Mouse (Mus musculus): ENCODE data around the gene Tti1.

Tti1 gene

DNA sequence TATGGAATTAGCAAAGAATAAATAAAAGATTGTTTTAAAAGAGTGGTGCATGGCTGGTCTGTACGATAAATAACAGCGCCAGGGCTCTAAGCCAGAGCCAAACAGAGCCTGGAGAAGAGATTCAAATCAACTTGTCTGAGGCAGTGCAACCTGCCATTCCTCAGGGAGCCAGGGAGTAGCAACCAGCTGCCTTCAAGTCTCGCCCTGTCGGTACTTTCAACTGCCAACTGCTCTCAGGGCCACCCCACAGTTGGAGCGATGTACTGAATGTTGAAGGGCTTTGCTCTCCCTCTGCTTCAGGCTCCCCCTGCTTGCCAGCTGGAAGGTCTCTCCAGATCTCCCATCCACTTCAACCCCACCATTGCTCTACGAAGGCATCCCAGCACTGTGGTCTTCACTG lies 58.1 kb downstream of the Tti1 start:
- no peak for DNase-seq

DNA sequence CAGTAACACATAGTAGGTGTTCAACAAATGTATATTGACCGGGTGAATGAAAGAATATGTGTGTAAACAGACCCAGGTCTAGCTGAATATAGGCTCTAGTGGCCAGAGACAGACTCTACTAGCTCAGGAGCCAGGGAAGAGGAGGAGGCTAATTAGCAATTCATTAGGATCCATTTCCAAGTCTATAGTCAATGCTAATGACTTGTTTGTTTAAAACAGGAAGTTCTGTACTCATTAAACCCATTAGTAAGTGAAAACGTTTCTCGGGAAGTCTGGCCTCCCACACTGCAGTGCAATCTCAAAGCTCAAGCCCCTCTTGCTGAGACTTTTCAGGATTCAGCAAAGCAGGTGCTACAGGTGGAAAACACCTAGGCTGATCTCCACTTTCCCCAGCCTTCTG lies 60.4 kb downstream of the Tti1 start:
- no peak for DNase-seq

DNA sequence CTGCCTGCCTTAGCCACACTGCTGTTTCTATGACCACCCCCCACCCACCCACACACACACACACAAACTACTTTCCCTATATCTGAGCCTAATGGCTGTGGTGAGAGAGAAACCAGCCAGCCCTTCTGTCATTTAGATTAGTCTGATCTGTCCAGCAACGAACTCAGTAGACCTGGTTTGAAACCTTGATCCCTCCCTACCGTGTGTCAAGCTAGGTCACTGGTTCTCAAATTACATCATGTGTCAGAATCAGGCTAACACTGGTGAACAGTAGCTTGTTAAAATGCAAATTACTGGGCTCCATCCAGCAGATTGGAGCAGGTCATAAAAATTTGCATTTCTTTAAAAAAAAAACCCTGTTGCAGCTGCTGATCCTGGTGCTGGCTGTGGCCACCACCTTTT lies 70.5 kb downstream of the Tti1 start:
- peak; percentile 11 to 47 for DNase-seq

DNA sequence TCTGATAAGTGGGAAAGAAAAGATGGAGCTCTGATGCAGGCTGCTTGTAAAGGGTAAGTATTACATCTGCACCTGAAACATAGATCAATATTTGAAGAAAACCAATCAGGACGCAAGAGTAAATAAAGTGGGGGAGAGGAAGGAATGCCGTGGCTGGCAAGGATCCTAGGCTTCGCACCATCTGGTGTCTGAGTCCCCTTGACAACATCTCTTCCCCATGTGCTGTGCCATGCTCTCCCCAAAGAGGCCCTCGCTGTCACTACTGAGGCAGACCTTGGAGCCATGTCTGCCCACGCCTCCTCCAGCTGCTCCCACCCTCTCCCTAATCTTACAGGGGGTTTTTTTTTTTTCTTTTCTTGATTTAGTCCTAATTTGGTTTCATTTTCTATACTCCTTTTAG lies 74.3 kb downstream of the Tti1 start:
- no peak for DNase-seq

DNA sequence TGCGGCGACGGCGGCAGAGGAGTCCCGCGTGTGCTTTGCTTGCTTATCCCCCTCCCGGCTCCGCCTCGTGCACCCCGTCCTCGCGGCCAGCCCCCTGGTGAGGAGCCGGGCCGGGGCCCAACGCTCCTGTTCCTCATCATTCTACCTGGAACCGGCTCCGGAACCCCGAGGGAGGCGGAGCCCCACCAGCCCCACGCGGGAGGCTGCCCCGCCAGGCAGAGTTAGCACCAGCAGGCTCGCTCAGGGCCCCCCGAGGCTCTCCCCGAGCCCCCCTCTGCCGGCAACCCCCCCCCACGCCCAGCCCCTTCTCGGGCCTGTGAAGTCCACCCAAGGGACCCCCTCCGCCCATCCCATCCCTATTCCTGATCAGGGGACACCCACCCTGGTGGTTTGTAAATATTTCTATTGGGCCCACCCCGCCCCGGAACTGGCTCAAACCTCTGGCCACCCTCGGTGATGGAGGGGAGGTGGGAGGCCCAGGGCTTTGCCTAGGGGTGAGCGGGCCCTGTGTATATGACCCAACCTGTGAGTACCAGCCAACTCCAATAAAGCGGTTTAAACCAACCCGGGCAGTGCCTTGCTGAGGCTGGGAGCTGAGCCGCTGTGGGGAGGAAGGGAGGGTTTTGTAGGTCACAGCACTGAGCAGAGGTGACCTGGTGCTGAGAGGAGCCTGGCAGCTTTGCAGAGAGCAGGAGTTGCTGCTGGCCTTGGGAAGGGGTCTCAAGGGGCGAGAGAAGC lies 83.9 kb downstream of the Tti1 start:
- DNase-seq: peak; percentile 38 to 64

DNA sequence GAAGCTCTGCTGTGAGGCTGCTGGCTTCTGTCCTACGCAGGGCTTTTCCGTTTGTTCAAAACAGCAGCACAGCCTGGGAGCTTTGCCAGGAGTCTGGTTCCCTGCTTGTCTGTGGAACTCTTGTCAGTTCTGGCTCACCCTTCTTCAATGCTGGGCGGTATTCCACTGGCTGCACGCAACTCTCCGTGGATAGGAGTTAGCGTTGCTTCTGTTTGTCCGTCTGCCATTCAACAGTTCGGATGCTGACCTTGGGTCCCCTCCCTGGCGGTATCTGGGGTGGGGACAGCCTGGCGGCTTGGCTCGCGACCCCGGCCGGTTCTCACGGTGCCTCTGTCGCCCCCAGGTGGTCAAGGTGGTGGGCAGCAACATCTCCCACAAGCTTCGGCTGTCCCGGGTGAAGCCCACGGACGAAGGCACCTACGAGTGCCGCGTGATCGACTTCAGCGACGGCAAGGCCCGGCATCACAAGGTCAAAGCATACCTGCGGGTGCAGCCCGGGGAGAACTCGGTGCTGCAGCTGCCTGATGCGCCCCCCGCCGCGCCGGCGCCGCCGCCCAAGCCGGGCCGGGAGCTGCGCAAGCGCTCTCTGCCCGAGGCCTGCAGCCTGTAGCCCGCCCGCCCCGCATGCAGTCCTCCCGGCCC lies 84.6 kb downstream of the Tti1 start:
- peak; percentile 61 to 67 for DNase-seq

DNA sequence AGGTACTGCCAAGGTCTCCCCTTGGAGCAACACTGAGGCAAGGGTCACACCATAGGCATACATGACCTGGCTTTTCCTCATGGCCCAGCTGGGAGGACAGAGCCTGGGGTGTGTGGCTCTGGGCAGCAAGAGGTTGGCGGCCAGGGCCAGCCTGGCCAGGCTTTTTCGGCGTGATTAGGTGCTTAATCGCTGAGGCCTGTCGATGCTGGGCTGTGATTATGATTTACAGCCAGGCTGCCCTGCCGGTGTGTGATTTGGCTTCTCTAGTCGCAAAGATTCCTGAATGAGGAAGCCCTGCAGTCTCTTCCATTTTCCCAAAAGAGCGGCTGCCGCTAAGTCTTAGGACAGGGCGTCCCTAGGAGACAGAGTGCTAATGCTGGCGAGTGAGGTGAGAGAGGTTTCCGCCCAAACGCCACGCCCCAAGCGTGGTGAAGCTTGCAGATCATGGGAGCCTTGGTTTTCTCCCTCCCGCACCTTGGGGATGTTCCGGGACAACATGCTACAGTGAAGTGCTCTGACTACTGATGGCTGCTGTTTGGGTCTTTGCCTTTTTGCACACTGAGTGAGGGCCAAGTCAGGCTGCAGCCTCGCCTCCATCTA lies 87.5 kb downstream of the Tti1 start:
- DNase-seq: no peak

DNA sequence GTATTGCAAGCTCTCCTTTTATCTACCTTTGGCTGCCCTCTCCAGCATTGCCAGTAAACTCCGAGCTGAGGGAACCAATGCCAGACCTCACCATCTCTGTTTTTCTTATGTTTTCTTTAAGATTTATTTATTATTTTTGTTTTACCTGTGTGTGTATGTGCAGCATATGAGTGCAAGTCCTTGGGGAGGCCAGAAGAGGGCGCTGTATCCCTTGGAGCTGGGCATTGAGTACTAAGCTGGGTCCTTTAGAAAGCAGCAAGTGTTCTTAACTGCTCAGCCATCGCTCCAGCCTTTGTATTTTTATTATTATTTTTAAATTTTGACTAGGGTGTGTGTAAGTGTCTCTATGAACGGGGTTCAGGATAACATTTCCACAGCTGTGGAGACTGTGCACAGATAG lies 91.6 kb downstream of the Tti1 start:
- DNase-seq: no peak

DNA sequence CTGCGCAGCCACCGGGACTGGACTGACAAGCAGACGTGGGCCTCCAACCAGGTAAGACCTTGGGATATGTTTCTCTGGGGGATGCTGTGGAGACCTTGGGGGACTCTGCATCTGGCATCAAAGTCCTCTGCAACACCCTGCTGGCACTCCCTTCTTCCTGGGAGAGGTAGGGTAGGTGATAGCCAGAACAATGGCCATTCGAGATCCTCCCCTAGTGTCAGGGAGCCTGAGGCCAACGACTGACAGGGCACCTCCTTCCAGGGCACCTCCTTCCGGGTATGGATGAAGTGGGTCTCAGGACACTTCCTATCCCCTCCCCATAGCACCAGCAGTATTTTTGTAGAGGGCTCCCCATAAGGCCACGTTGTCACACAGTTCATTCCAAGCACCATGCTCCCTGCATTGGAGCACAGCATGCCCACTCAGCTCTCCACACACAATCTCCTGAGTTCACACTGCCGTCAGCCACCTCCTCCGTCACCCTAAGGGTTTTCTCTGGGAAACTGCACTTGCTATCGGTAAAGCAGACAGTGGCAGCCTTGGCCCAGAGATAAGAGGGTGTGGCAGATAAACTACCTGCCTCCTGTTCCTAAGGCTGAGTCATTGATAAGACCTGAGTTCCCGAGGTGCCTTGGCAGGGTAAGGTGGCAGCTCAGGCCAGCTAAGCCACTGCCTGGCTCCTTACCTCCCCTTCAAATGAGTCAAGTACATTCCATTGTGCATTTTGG lies 92.6 kb downstream of the Tti1 start:
- no peak for DNase-seq

DNA sequence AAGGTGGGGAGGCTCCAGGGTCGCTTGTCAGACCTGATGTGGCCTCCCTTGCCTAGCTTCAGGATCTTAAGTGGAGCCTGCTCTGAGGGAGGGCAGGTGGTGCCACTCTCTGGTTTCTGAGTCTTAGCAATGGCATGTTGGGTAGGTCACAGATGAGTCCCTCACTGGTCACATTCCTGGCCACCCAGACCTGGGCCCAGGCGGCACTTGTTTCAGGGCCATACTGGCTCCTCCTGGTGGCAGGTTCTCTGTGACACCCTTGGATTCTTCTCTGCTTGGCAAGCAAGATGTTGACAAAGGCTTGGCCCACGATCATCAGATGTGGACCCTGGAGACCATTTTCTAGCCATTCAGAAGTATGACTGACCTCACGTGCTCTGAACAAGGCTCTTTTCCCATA lies 95.6 kb downstream of the Tti1 start:
- no peak for DNase-seq

Data from kidney, adult 8-10 months (tissue).